Mouse (Mus musculus) midbrain, embryonic 10.5 days (tissue): ENCODE measurements at regions not wholly inside any gene's neighbourhood (a gene's known extent, or its start where the extent isn't known, plus 50 kb on each side); places are given as distances from the start of the nearest gene placed in this dataset.

Source experiments
- DNase-seq: peaks from one replicate; pipeline ENCODE4 v3.0.0-alpha.2; 2017; ENCODE audit warnings: low spot score
- H3K27ac ChIP-seq: fragments of 300-500 bp; sonication (generic); replicated peaks from 2 replicates; pipeline ENCODE4 v1.5.1; 2016; ENCODE audit warnings: mild to moderate bottlenecking
- H3K27me3 ChIP-seq: fragments of 300-500 bp; sonication (generic); 2 replicates; pipeline ENCODE4 v1.6.1; 2016; ENCODE audit warnings: low read depth, mild to moderate bottlenecking; ENCODE audit not compliant: poor library complexity, severe bottlenecking
- H3K36me3 ChIP-seq: fragments of 300-500 bp; sonication (generic); 2 replicates; pipeline ENCODE4 v1.6.1; 2016; ENCODE audit warnings: mild to moderate bottlenecking, moderate library complexity
- H3K4me1 ChIP-seq: fragments of 300-500 bp; sonication (generic); 2 replicates; pipeline ENCODE4 v1.6.1; 2016
- H3K4me3 ChIP-seq: fragments of 300-500 bp; sonication (generic); 2 replicates; pipeline ENCODE4 v1.5.1; 2016; ENCODE audit warnings: mild to moderate bottlenecking, moderate library complexity
- H3K9me3 ChIP-seq: fragments of 300-500 bp; sonication (generic); replicated peaks from 2 replicates; pipeline ENCODE4 v1.6.1; 2016; ENCODE audit warnings: mild to moderate bottlenecking
- WGBS: fragments of 180-500 bp; shearing (Covaris S2); methylation state at CpG from one replicate; pipeline ENCODE4 v1.1.7; 2016; 5-methylcytosine and 5-hydroxymethylcytosine counted together

DNA sequence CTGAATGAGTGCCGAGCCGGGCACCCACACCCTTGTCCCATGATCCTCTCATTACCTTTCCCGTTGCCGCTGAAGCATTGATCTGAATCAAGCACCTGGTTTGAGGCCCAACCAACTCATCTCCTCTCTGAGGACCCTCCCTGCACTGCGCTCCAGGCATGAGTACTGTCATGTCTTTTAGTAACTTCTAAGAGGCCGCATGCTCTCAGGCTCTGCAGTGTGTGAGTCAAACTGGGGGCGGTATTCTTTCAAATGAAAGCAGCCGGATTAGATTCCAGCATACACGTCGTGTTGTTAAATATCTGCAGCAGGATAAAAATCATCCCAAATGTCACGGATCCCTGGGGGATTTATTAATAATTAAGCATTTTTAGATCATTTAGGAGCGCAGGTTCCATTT is 79.4 kb upstream of the Maml3 start:
- Histone ChIP-seq H3K36me3 (no peaks in the 10 kb centered on the region), H3K27me3 (no peaks in the 10 kb centered on the region), H3K27ac (peak overlapping the region; percentile 29; the same call in 1 of the 2 replicates), H3K9me3 (no peaks in the 10 kb centered on the region), H3K4me3 (no peak overlapping the region), H3K4me1 (peaks cover 72% of the 10 kb centered on the region)
- no peak for DNase-seq
- WGBS, result 84% methylated on average over 12 of the region's 12 CpGs

DNA sequence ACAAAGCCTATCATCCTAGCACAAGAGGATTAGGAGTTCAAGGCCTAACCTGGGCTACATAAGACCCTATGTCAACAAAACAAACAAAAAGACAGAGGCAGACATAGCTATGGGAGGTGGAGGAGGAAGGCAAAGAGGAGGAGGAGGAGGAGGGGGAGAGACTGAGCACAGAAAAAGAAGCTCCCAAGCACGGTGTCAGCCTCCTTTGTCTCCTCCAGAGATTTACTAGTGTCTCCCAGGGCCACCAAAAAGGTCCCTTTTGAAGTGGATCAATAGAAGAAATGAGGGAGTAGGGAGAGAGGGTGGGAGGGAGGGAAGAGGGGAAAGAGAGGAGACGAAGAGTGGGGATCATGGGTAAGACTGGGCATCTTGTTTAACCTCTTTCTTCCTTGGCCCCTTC is 80.5 kb upstream of the Maml3 start:
- WGBS, result 11% methylated on average over 2 of the region's 2 CpGs
- no peak for DNase-seq

DNA sequence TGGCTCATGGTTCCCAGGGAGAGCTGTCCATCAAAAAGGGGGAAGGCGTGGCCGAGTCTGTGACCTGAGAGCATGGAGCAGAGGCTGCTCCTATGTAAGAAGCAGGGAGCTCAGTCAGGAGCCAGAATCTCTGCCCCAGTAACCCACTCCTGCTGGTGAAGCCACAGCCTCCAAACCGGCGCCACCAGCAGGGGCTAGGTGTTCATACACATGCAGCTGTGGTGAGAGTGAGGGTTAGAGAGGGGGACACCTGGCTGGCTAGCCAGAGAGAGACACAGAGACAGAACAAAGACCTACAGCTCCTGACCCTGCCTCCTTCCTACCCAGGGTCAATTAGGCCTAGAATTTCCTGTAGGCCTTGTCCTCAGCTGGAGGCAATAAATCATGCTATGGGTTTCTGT is 80.7 kb upstream of the Foxo1 start:
- no peak for DNase-seq
- Histone ChIP-seq H3K27ac (peak overlapping the region; percentile 75), H3K27me3 (no peaks in the 10 kb centered on the region; the same call in 1 of the 2 replicates), H3K4me3 (no peak overlapping the region), H3K4me1 (peaks cover 44% of the 10 kb centered on the region), H3K36me3 (no peaks in the 10 kb centered on the region), H3K9me3 (no peaks in the 10 kb centered on the region)
- WGBS, result 54% methylated on average over 4 of the region's 4 CpGs

More for the DNA sequence above, 80.5 kb upstream of the Maml3 start:
- Histone ChIP-seq H3K9me3 (no peaks in the 10 kb centered on the region), H3K27ac (peak overlapping the region; percentile 67), H3K27me3 (no peaks in the 10 kb centered on the region; the same call in 1 of the 2 replicates), H3K36me3 (no peaks in the 10 kb centered on the region), H3K4me1 (peaks cover 61% of the 10 kb centered on the region), H3K4me3 (no peak overlapping the region)

DNA sequence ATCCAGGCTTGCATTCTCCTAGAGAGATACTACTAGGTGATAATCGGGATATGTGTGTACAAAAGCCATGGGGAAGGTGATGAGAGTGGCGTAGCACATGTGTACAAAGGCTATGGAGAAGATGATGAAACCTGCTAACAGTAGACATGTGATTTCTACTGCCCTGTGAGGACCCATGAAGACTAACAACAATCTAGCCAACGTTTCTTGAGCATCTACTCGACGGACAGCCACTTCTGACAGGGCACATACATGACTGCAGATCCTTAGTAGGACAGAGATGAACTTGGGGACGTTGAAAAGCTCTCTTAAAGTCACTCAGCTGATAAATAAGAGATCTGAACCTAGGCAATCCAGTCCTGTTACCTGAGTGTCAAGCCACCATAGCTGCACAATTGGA is 79.8 kb upstream of the Foxo1 start:
- 88% methylated on average over 6 of the region's 6 CpGs for WGBS
- no peak overlapping the region for H3K4me3 ChIP-seq
- no peaks in the 10 kb centered on the region for H3K36me3 ChIP-seq
- H3K4me1 ChIP-seq, result peaks cover 44% of the 10 kb centered on the region
- DNase-seq, result no peak
- H3K27ac ChIP-seq, result no peak overlapping the region
- no peaks in the 10 kb centered on the region; the same call in 1 of the 2 replicates for H3K27me3 ChIP-seq
- no peaks in the 10 kb centered on the region for H3K9me3 ChIP-seq

DNA sequence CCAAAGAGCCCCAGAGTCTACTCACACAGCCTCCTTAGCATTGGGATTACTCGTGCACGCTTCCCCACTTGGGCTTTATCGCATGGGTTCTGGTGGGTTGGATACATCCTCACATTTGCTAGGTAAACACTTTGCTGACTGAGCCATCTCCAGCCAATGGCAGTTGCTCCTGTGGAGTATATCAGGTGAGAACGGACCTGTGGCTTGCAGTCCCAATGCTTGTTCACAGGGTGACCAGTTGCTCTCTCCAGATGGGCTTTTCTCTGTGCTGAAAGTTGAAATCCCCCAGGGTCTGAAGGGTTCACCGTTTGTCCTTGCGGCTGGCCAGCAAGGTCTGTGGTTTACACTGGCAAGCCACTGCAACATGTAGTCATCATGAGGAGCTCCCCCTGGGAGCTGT is 79.1 kb upstream of the Foxo1 start:
- Histone ChIP-seq H3K9me3 (no peaks in the 10 kb centered on the region), H3K27ac (no peak overlapping the region), H3K4me3 (no peak overlapping the region), H3K36me3 (no peaks in the 10 kb centered on the region), H3K27me3 (peaks cover 4% of the 10 kb centered on the region; the same call in 1 of the 2 replicates), H3K4me1 (peaks cover 42% of the 10 kb centered on the region)
- no peak for DNase-seq
- WGBS, result 91% methylated on average over 6 of the region's 6 CpGs

DNA sequence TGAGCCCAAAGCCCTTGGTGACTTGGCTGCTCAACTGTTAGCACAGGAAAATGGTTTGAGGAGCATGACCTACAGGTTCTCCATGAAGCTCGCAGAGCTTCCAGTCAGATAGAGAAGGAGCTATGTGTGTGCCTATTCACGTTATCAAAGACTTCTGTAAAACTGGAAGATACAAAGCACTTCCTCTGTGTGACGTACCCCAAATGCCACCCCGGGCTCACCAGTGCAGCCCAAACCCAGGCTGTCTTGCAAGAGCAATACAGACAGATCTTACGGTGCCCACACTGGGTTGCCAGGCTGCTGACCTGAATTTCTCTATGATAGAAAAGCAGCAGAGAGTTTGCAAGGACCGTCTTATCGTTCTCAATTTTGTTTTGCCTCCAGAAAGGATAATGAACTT is 78.1 kb upstream of the Foxo1 start:
- 85% methylated on average over 7 of the region's 7 CpGs for WGBS
- Histone ChIP-seq H3K4me3 (no peak overlapping the region), H3K27ac (no peak overlapping the region), H3K4me1 (peaks cover 37% of the 10 kb centered on the region), H3K9me3 (no peaks in the 10 kb centered on the region), H3K36me3 (no peaks in the 10 kb centered on the region), H3K27me3 (peaks cover 13% of the 10 kb centered on the region)
- no peak for DNase-seq

DNA sequence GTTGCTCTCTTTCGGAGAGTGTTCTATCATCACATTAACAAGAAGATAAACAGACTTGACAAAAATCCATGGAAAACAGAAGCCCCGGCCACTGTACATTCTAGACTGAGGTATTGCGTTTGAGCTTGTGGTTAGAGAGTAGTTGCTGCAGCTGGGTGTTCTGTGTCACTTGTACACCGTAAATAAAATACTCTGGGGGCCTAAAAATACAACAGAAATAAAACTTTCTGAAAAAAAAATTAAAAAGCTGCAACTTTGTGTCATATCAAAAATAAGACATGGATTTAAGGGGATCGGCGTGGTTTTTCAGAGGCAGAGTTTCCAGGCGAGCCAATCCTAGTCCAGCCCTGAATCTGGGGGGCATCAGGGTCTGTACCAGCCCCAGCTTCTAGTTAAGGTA is 75.1 kb upstream of the Foxo1 start:
- Histone ChIP-seq H3K4me1 (peaks cover 29% of the 10 kb centered on the region), H3K9me3 (no peaks in the 10 kb centered on the region)
- DNase-seq, result no peak

DNA sequence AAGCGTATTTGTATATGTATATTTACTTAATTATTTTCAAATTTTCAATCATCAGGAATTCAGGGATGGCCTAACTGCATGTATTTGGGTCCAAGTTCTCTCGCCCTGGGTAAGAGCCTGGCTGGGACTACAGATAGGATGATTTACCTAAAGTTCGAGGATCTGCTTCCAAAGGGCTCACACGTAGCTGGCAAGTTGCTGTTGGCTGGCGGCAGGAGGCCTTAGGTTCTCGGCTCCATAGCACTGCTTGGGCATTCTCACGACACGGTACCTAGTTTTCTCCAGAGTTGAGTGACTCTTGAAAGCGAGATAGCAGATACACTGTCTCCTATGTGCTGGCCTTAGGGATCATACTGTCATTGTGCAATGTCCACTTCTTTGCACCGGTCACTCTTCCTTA is 73.9 kb upstream of the Foxo1 start:
- no peak overlapping the region for H3K4me3 ChIP-seq
- no peak overlapping the region for H3K27ac ChIP-seq
- H3K4me1 ChIP-seq, result peaks cover 26% of the 10 kb centered on the region
- DNase-seq, result no peak
- H3K27me3 ChIP-seq, result peaks cover 14% of the 10 kb centered on the region
- H3K36me3 ChIP-seq, result no peaks in the 10 kb centered on the region
- WGBS, result 83% methylated on average over 10 of the region's 10 CpGs
- H3K9me3 ChIP-seq, result no peaks in the 10 kb centered on the region

More for the DNA sequence above, 75.1 kb upstream of the Foxo1 start:
- Histone ChIP-seq H3K27ac (no peak overlapping the region), H3K36me3 (no peaks in the 10 kb centered on the region), H3K27me3 (peaks cover 14% of the 10 kb centered on the region), H3K4me3 (no peak overlapping the region)
- 90% methylated on average over 7 of the region's 7 CpGs for WGBS

DNA sequence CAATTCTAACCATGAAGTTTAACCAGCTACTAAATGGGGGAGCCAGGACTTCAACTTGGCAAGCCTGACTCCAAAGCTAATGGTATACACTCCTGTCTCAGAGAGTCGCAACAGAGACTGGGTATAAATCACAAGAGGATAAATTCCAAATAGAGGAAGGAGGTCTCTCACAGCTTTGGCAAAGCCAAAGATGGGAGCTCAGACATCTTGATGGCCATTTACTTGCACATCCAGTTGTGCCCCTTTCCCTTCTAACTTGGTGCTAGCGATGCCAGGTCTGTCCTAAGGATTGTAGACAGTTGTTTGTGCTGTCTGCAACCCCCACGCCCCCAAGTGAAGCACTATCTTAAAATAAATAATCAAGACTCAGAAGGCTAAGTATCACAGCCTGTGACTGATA is 72.7 kb upstream of the Foxo1 start:
- DNase-seq, result no peak
- H3K4me3 ChIP-seq, result peak overlapping the region; percentile 60
- H3K27me3 ChIP-seq, result peaks cover 14% of the 10 kb centered on the region
- H3K4me1 ChIP-seq, result peaks cover 26% of the 10 kb centered on the region
- WGBS, result 77% methylated on average over 3 of the region's 3 CpGs
- H3K27ac ChIP-seq, result peak overlapping the region; percentile 97
- H3K36me3 ChIP-seq, result no peaks in the 10 kb centered on the region
- H3K9me3 ChIP-seq, result no peaks in the 10 kb centered on the region

DNA sequence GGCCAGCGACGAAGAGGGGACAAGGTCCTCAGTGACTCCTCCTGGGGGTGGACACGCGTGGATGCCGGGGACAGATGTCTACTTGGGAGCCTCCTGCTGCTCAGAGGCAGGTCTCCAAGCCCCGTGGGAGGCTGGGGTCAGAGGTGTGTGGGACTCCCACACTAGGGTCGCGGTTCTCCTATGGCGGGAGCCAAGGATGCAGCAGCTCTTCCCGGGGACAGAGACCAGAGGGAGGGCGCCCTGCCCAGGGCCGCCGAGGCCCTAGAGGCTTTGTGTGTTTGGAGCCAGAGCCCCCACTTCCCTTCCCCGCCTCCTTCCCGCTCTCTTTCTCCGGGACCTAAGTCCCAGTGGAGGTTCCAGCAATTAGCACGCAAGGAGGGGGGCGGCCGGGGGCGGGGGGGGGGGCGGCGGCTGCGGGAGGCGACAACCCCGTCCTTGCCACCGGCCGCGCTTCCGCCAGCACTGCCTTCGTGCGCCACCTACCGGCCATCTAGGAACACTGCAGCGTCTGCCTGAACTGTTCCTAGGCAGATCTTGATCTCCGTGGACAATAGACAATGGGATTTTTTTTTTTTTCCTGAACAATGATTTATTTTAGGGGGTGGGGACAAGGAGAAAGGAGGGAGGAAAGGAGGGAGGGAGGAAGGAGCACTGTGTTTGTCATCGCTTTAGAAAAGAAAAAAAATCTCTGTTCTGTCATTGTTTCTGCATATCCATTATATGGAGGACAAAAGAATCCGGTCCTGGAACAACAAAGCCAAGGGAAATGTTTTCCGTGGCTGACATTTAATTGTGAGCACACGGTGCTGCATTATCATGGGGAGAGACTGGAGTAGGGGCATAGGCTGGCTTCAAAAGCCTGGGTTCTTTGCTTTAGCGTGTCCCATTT is 71.8 kb upstream of the Foxo1 start:
- H3K4me1 ChIP-seq, result peaks cover 26% of the 10 kb centered on the region
- no peaks in the 10 kb centered on the region for H3K36me3 ChIP-seq
- peaks cover 14% of the 10 kb centered on the region for H3K27me3 ChIP-seq
- H3K27ac ChIP-seq, result peak overlapping the region; percentile 97
- peak; percentile 91 for DNase-seq
- H3K9me3 ChIP-seq, result no peaks in the 10 kb centered on the region
- H3K4me3 ChIP-seq, result peak overlapping the region; percentile 60
- 4% methylated on average over 35 of the region's 39 CpGs for WGBS

DNA sequence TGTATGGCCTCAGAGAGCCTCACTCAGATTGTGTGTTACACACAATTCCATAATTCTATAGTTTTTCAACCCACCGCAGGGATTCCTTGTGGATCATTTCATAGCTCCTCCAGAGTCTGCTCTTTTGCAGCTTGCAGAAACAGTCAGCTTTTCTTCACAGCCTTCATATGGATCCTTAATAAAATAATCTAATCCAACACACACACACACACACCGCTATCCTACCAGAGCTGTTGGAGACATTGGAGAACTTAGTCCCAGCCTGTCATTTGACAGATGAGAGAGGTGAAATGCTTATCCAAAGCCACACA is 71.2 kb upstream of the Foxo1 start:
- 74% methylated on average over 2 of the region's 2 CpGs for WGBS
- H3K27me3 ChIP-seq, result peaks cover 14% of the 10 kb centered on the region
- no peak for DNase-seq
- H3K4me1 ChIP-seq, result peaks cover 26% of the 10 kb centered on the region
- no peaks in the 10 kb centered on the region for H3K9me3 ChIP-seq
- H3K27ac ChIP-seq, result peak overlapping the region; percentile 97
- H3K4me3 ChIP-seq, result peak overlapping the region; percentile 60; the same call in 1 of the 2 replicates
- H3K36me3 ChIP-seq, result no peaks in the 10 kb centered on the region

DNA sequence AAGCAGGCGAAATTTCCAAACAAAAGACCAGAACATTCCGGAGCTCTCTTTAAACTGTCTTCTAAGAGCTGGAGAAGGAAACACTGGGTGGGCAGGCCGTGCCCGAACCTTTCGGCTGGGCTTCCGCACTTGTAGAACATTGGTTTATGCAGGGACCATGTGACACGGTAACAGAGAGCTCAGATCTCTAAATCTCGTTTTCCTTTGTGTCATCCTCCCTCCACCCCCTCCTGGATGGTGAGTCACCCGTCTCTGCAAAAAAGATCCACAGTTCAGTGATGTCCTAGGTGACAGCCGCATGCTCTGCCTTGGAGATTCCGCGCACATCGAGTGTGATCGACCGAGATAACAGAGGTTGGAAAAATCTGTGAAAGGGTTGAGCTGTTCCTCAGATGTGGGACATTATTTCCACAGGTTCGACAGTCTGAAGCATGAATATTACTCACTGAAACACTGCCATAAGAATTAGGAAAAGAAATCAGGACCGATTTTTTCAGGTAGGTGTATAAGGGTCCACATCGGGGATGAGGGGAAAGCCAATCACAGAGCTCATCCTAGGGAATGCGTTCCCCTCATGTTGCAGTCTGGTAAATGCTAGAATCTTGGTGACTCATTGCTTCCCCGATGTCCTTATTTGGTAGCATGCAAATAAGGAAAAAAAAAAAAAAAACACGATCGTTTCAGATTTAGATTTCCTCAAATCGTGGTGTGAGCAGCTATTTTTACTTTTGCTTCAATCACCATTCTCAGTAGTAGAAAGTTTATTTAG is 70.0 kb upstream of the Foxo1 start:
- DNase-seq, result no peak

More for the DNA sequence above, 70.0 kb upstream of the Foxo1 start:
- H3K4me3 ChIP-seq, result no peak overlapping the region
- no peak overlapping the region for H3K27ac ChIP-seq
- H3K9me3 ChIP-seq, result no peaks in the 10 kb centered on the region
- no peaks in the 10 kb centered on the region for H3K36me3 ChIP-seq
- H3K4me1 ChIP-seq, result peaks cover 26% of the 10 kb centered on the region
- H3K27me3 ChIP-seq, result peaks cover 14% of the 10 kb centered on the region
- 82% methylated on average over 23 of the region's 23 CpGs for WGBS
